Mouse (Mus musculus) forebrain, embryonic 15.5 days (tissue): ENCODE measurements at regions not wholly inside any gene's neighbourhood (a gene's known extent, or its start where the extent isn't known, plus 50 kb on each side); places are given as distances from the start of the nearest gene placed in this dataset.

Source experiments
- ATAC-seq: fragments of 200-750 bp; cut with Nextera tagmentation; replicated peaks from 2 replicates; pipeline ENCODE4 v1.8.0; 2017; ENCODE audit warnings: mild to moderate bottlenecking, moderate TSS enrichment, moderate library complexity
- H3K27ac ChIP-seq: fragments of 300-500 bp; sonication (generic); replicated peaks from 2 replicates; pipeline ENCODE4 v1.5.1; 2015; ENCODE audit warnings: mild to moderate bottlenecking, inconsistent platforms
- H3K27me3 ChIP-seq: fragments of 300-500 bp; sonication (generic); 2 replicates; pipeline ENCODE4 v1.6.1; 2015; ENCODE audit warnings: inconsistent platforms
- H3K36me3 ChIP-seq: fragments of 300-500 bp; sonication (generic); 2 replicates; pipeline ENCODE4 v1.6.1; 2015; ENCODE audit warnings: mild to moderate bottlenecking, inconsistent platforms
- H3K4me1 ChIP-seq: fragments of 300-500 bp; sonication (generic); 2 replicates; pipeline ENCODE4 v1.6.1; 2015; ENCODE audit warnings: inconsistent platforms
- H3K4me2 ChIP-seq: fragments of 300-500 bp; sonication (generic); replicated peaks from 2 replicates; pipeline ENCODE4 v1.6.1; 2015; ENCODE audit warnings: mild to moderate bottlenecking, inconsistent platforms
- H3K4me3 ChIP-seq: fragments of 300-500 bp; sonication (generic); 2 replicates; pipeline ENCODE4 v1.5.1; 2015; ENCODE audit warnings: mild to moderate bottlenecking, inconsistent platforms
- H3K9ac ChIP-seq: fragments of 300-500 bp; sonication (generic); replicated peaks from 2 replicates; pipeline ENCODE4 v1.6.1; 2015; ENCODE audit warnings: mild to moderate bottlenecking, inconsistent platforms
- H3K9me3 ChIP-seq: fragments of 300-500 bp; sonication (generic); 2 replicates; pipeline ENCODE4 v1.6.1; 2016; ENCODE audit warnings: inconsistent platforms
- WGBS: fragments of 180-500 bp; shearing (Covaris S2); methylation state at CpG from one replicate; pipeline ENCODE4 v1.1.7; 2015; ENCODE audit warnings: mixed read lengths; 5-methylcytosine and 5-hydroxymethylcytosine counted together

DNA sequence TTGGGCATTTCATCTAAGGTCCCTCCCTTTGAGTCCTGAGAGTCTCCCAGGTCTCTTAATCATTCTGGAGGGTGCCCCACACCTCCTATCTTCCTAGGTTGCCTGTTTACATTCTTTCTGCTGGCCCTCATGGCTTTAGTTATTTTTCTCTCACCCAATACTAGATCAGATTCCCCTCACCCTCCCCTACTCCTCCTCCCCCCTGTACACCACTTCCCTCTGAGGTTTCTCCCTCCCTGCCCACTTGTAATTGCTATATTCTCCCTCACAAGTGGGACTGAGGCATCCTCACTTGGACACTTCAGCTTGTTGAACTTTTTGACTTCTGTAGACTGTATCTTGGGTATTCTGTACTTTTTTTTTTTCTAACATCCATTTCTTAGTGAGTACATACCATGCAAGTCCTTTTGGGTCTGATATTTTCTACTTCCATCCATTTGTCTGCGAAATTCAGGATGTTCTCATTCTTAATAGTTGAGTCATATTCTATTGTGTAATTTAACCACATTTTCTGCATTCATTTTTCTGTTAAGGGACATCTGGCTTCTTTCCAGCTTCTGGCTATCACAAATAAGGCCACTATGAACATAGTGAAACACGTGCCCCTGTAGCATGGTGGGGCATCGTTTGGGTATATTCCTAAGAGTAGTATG lies 113.3 kb downstream of the 4931408C20Rik start:
- Histone ChIP-seq H3K9me3 (no peaks in the 10 kb centered on the region), H3K27ac (no peak overlapping the region), H3K4me3 (no peak overlapping the region), H3K27me3 (no peaks in the 10 kb centered on the region), H3K9ac (no peak overlapping the region), H3K36me3 (no peaks in the 10 kb centered on the region), H3K4me1 (no peaks in the 10 kb centered on the region), H3K4me2 (no peak overlapping the region)
- no peak for ATAC-seq
- 82% methylated on average over 3 of the region's 3 CpGs for WGBS

DNA sequence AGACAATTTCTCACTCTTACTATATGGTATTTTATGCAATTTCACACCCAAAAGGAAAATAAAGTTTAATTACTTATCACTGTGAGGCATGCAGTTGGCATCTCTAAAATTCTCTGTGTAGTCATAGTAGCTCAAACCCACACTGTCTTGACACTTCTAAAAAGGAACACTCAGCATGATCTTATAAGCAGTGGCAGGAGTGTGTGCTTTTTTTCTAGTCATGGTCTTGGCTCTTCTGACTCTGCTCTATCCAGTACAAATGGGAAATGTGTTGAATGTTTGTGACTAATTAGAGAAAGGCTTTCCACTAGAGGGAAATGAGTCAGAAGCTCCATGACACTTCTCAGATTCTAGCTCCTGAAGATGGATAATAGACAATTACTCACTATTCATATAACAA lies 127.8 kb downstream of the 4931408C20Rik start:
- Histone ChIP-seq H3K9ac (no peak overlapping the region), H3K4me1 (no peaks in the 10 kb centered on the region), H3K4me3 (no peak overlapping the region), H3K36me3 (no peaks in the 10 kb centered on the region), H3K9me3 (no peaks in the 10 kb centered on the region), H3K27me3 (no peaks in the 10 kb centered on the region), H3K27ac (no peak overlapping the region), H3K4me2 (no peak overlapping the region)
- no peak for ATAC-seq

- H3K4me2 ChIP-seq: no peak overlapping the region
- H3K36me3 ChIP-seq: no peaks in the 10 kb centered on the region
- ATAC-seq: no peak
- WGBS: 90% methylated on average over 1 of the region's 1 CpGs
- no peaks in the 10 kb centered on the region for H3K27me3 ChIP-seq
- no peak overlapping the region for H3K9ac ChIP-seq
- H3K4me1 ChIP-seq: no peaks in the 10 kb centered on the region
- H3K4me3 ChIP-seq: no peak overlapping the region
- H3K9me3 ChIP-seq: no peaks in the 10 kb centered on the region
- no peak overlapping the region for H3K27ac ChIP-seq
These were observed 162.7 kb downstream of the 4931408C20Rik start for GRCm38 (mm10) chr1:26524537-26524936.

- 82% methylated on average over 1 of the region's 1 CpGs for WGBS
- peak; percentile 75 for ATAC-seq
- no peak overlapping the region for H3K27ac ChIP-seq
- no peak overlapping the region for H3K4me2 ChIP-seq
- no peaks in the 10 kb centered on the region for H3K9me3 ChIP-seq
- H3K9ac ChIP-seq: no peak overlapping the region
- no peaks in the 10 kb centered on the region for H3K4me1 ChIP-seq
- no peak overlapping the region for H3K4me3 ChIP-seq
- H3K36me3 ChIP-seq: no peaks in the 10 kb centered on the region
- H3K27me3 ChIP-seq: no peaks in the 10 kb centered on the region
These were observed 175.9 kb downstream of the 4931408C20Rik start for GRCm38 (mm10) chr1:26511368-26511767.
